Comparison of ENCODE assay signal across 17 mouse cellular contexts in genomic region chr15:25135471-25136262, GRCm38 (mm10).
"Had no signal": no experiment of that assay in that cellular context is flagged by ENCODE, and none has a peak within 500 bp of the region (broad histone marks: within the 10 kb centered on the region; RNA-seq: fewer than 3 reads in every experiment).

No protein-coding gene starts in this region.

- H3K27me3 ChIP-seq: limb, embryonic 12.5 days; liver, embryonic 13.5 days; lung, embryonic 15.5 days; neural tube, embryonic 12.5 days; stomach, embryonic 15.5 days had no signal

- H3K4me2 ChIP-seq: limb, embryonic 12.5 days; liver, embryonic 13.5 days; lung, embryonic 15.5 days; neural tube, embryonic 12.5 days; stomach, embryonic 15.5 days had no signal

- ATAC-seq: liver, postnatal 0 days had no signal

- H3K9ac ChIP-seq: limb, embryonic 12.5 days; liver, embryonic 13.5 days; liver, postnatal 0 days; lung, embryonic 15.5 days; neural tube, embryonic 12.5 days; stomach, embryonic 15.5 days had no signal

- H3K4me1 ChIP-seq: limb, embryonic 12.5 days; liver, embryonic 13.5 days; lung, embryonic 15.5 days; neural tube, embryonic 12.5 days; stomach, embryonic 15.5 days had no signal

- H3K27ac ChIP-seq: layer of hippocampus, adult 2 months; limb, embryonic 12.5 days; liver, embryonic 13.5 days; lung, embryonic 15.5 days; midbrain, embryonic 10.5 days; neural tube, embryonic 12.5 days; stomach, embryonic 15.5 days had no signal

- H3K9me3 ChIP-seq: limb, embryonic 12.5 days; liver, embryonic 13.5 days; lung, embryonic 15.5 days; midbrain, embryonic 10.5 days; neural tube, embryonic 12.5 days; stomach, embryonic 15.5 days had no signal

- DNase-seq: kidney, postnatal 10 days; kidney, postnatal 4 days; liver; liver, embryonic 13.5 days; liver, postnatal 0 days; lung, postnatal 14 days; midbrain, embryonic 14.5 days; retina, postnatal 1 day; right cerebral cortex, postnatal 14 days; thymus, postnatal 4 days had no signal

- H3K36me3 ChIP-seq: limb, embryonic 12.5 days; liver, embryonic 13.5 days; lung, embryonic 15.5 days; midbrain, embryonic 10.5 days; neural tube, embryonic 12.5 days; stomach, embryonic 15.5 days had no signal

- H3K4me3 ChIP-seq: layer of hippocampus, adult 2 months; limb, embryonic 12.5 days; liver, embryonic 13.5 days; lung, embryonic 15.5 days; midbrain, embryonic 10.5 days; myocyte; neural tube, embryonic 12.5 days; stomach, embryonic 15.5 days had no signal
